Mouse (Mus musculus) hindbrain, embryonic 11.5 days (tissue): Measurements from ENCODE around the gene Hrh1. TPM values are rescaled to one million over a fixed set of nuclear protein-coding genes. Genes with fewer than 3 reads are reported as not detected.

Experiments used
- ATAC-seq: fragments of 200-750 bp; cut with Nextera tagmentation; 2 replicates; pipeline ENCODE4 v1.8.0; 2017; ENCODE audit warnings: mild to moderate bottlenecking, moderate TSS enrichment, moderate library complexity; ENCODE audit not compliant: low FRiP score
- DNase-seq: peaks from one replicate; pipeline ENCODE4 v3.0.0-alpha.2; 2015; ENCODE audit warnings: low spot score
- H3K27ac ChIP-seq: fragments of 300-500 bp; sonication (generic); 2 replicates; pipeline ENCODE4 v1.5.1; 2014; ENCODE audit warnings: mild to moderate bottlenecking, low read depth, low read length
- H3K27me3 ChIP-seq: fragments of 300-500 bp; sonication (generic); 2 replicates; pipeline ENCODE4 v1.6.1; 2014; ENCODE audit warnings: mild to moderate bottlenecking, low read length, moderate library complexity, mixed read lengths; ENCODE audit not compliant: control insufficient read depth, insufficient read depth
- H3K36me3 ChIP-seq: fragments of 300-500 bp; sonication (generic); 2 replicates; pipeline ENCODE4 v1.6.1; 2014; ENCODE audit warnings: mild to moderate bottlenecking, low read length, moderate library complexity, mixed read lengths; ENCODE audit not compliant: control insufficient read depth, insufficient read depth
- H3K4me1 ChIP-seq: fragments of 300-500 bp; sonication (generic); replicated peaks from 2 replicates; pipeline ENCODE4 v1.6.1; 2014; ENCODE audit warnings: low read length, mixed read lengths; ENCODE audit not compliant: control insufficient read depth, insufficient read depth
- H3K4me2 ChIP-seq: fragments of 300-500 bp; sonication (generic); replicated peaks from 2 replicates; pipeline ENCODE4 v1.6.1; 2014; ENCODE audit warnings: mild to moderate bottlenecking, low read depth, low read length
- H3K4me3 ChIP-seq: fragments of 300-500 bp; sonication (generic); 2 replicates; pipeline ENCODE4 v1.5.1; 2014; ENCODE audit warnings: low read depth, low read length
- H3K9ac ChIP-seq: fragments of 300-500 bp; sonication (generic); 2 replicates; pipeline ENCODE4 v1.6.1; 2014; ENCODE audit warnings: low read depth, low read length
- H3K9me3 ChIP-seq: fragments of 300-500 bp; sonication (generic); 2 replicates; pipeline ENCODE4 v1.6.1; 2016; ENCODE audit warnings: low read length; ENCODE audit not compliant: control insufficient read depth
- WGBS: fragments of 180-500 bp; shearing (Covaris S2); extraction: QIAGEN DNeasy Blood & Tissue Kit; methylation state at CpG from one replicate; pipeline ENCODE4 v1.1.7; 2014; 5-methylcytosine and 5-hydroxymethylcytosine counted together
- polyA plus RNA-seq: library from polyadenylated mRNA; unstranded; fragments of >200 nt; fragmentation: Nextera tagmentation; extraction: Ambion mirVana; gene quantifications from 2 replicates; pipeline ENCODE4 v1.2.1, GENCODE M21; 2014

The Hrh1 gene
- polyA plus RNA-seq, 1 experiment from 2014 or later: 0.08 TPM

- no peak for DNase-seq
- no peak for ATAC-seq
- WGBS: 88% methylated on average over 3 of the region's 3 CpGs
- Histone ChIP-seq H3K9me3 (no peaks in the 10 kb centered on the region), H3K4me3 (no peak overlapping the region), H3K27ac (no peak overlapping the region), H3K27me3 (no peaks in the 10 kb centered on the region), H3K9ac (no peak overlapping the region), H3K4me2 (no peak overlapping the region), H3K4me1 (no peaks in the 10 kb centered on the region), H3K36me3 (no peaks in the 10 kb centered on the region)
Observed at GRCm38 (mm10) chr6:114457299-114457698, 59.6 kb downstream of the Hrh1 start.

DNA sequence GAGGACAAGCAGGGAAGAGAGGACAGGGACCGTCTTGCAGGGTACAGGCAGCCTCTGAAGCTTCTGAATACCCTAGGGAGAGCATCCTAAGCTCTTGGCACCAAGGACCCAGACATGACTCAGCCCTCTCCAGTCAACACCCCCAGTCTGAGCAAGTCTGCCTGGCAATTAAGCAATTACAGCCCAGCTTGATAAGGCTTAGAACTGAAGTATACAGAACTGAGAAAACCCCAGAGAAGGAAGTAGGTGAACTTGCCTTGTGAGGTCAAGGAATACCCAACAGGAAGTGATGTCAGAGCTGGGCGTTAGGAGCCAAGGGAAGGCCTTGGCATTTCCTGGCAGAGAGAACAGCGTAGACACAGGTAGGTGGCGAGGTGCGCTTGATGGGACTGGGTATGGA, 60.5 kb downstream of the Hrh1 start:
- Histone ChIP-seq H3K4me3 (no peak overlapping the region), H3K27ac (no peak overlapping the region), H3K4me1 (no peaks in the 10 kb centered on the region), H3K27me3 (no peaks in the 10 kb centered on the region), H3K9ac (no peak overlapping the region), H3K9me3 (no peaks in the 10 kb centered on the region), H3K36me3 (no peaks in the 10 kb centered on the region), H3K4me2 (no peak overlapping the region)
- no peak for DNase-seq
- ATAC-seq: no peak
- 87% methylated on average over 5 of the region's 5 CpGs for whole genome bisulfite sequencing

DNA sequence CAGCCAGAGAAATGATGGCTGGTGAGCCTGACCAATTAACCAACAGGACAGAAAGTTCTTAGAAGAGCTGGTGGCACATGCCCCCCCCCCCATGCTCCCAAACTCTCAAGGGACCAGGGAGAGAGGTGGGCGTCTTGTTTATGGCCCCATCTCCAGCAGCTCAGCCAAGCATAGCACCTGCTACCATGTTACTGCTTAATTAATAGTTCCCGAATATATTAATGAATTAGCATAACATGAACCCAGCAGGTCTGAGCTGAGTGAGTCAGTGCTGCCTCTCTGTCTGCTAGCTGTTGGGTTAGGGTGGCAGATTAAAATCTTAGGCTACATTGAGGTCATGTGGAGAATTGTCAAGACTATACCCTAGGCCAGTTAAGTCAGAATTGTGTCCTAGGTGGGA, 62.2 kb downstream of the Hrh1 start:
- no peak overlapping the region for H3K4me3 ChIP-seq
- no peak overlapping the region for H3K9ac ChIP-seq
- H3K9me3 ChIP-seq: no peaks in the 10 kb centered on the region
- 63% methylated on average over 2 of the region's 2 CpGs for WGBS
- DNase-seq (no peak), ATAC-seq (peak; percentile 69; the same call in 1 of the 2 replicates)
- no peak overlapping the region for H3K4me2 ChIP-seq
- no peaks in the 10 kb centered on the region for H3K36me3 ChIP-seq
- H3K27me3 ChIP-seq: no peaks in the 10 kb centered on the region
- H3K4me1 ChIP-seq: no peaks in the 10 kb centered on the region
- no peak overlapping the region for H3K27ac ChIP-seq

GRCm38 (mm10) chr6:114461536-114461935, 63.8 kb downstream of the Hrh1 start:
- Histone ChIP-seq H3K27me3 (no peaks in the 10 kb centered on the region), H3K9ac (no peak overlapping the region), H3K9me3 (no peaks in the 10 kb centered on the region), H3K27ac (no peak overlapping the region), H3K36me3 (no peaks in the 10 kb centered on the region), H3K4me1 (no peaks in the 10 kb centered on the region), H3K4me2 (no peak overlapping the region), H3K4me3 (no peak overlapping the region)
- DNase-seq (no peak), ATAC-seq (no peak)

DNA sequence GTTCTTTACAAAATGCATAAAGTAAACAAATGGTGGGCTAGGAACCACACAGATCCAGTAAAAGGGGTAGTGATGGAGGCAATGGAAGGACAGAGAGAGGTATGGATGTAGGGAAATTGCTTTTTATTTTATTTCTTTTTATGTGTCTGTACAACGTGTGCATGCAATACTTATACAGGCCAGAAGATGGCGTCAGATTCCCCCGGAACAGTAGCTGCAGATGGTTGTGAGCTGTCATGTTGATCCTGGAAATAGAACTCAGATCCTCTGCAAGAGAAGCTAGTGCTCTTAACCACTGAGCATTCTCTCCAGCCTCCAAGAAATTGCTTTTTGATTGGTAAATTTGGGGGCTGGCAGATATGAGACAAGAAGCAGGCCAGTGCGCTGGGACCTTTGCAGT, 65.0 kb downstream of the Hrh1 start:
- Histone ChIP-seq H3K27ac (no peak overlapping the region), H3K9me3 (no peaks in the 10 kb centered on the region), H3K4me1 (no peaks in the 10 kb centered on the region), H3K4me2 (no peak overlapping the region), H3K4me3 (no peak overlapping the region), H3K27me3 (no peaks in the 10 kb centered on the region), H3K36me3 (no peaks in the 10 kb centered on the region), H3K9ac (no peak overlapping the region)
- WGBS: 27% methylated on average over 4 of the region's 4 CpGs
- ATAC-seq (no peak), DNase-seq (peak; percentile 55)

DNA sequence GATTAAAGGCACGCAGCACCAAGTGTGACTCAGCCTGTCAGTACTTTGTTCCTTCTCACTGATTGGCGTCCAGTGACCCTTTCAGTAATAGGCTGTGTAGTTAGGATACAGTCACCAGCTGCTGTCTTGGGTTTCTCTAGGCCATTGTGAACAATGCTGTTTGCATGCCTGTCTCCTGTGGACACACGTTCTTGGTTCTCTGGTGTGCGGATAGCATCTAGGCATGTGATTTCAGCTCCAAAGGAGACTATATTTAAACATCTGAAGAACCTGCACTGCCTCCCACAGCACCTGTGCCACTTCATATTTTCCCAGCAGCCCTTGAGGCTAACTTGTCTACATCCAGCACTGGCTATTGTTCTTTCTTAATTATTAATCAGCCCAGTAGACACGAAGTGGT, 75.8 kb downstream of the Hrh1 start:
- DNase-seq (peak; percentile 19), ATAC-seq (no peak)
- H3K9ac ChIP-seq: no peak overlapping the region
- no peaks in the 10 kb centered on the region for H3K36me3 ChIP-seq
- H3K27ac ChIP-seq: no peak overlapping the region
- no peaks in the 10 kb centered on the region for H3K27me3 ChIP-seq
- H3K4me2 ChIP-seq: no peak overlapping the region
- H3K4me3 ChIP-seq: no peak overlapping the region
- H3K9me3 ChIP-seq: no peaks in the 10 kb centered on the region
- H3K4me1 ChIP-seq: no peaks in the 10 kb centered on the region
- WGBS: 56% methylated on average over 5 of the region's 5 CpGs

GRCm38 (mm10) chr6:114474059-114474458, 76.3 kb downstream of the Hrh1 start:
- Histone ChIP-seq H3K9ac (no peak overlapping the region), H3K27ac (no peak overlapping the region), H3K36me3 (no peaks in the 10 kb centered on the region), H3K4me1 (no peaks in the 10 kb centered on the region), H3K4me2 (no peak overlapping the region), H3K9me3 (no peaks in the 10 kb centered on the region), H3K4me3 (no peak overlapping the region), H3K27me3 (no peaks in the 10 kb centered on the region)
- ATAC-seq (no peak), DNase-seq (no peak)
- 90% methylated on average over 3 of the region's 3 CpGs for WGBS

DNA sequence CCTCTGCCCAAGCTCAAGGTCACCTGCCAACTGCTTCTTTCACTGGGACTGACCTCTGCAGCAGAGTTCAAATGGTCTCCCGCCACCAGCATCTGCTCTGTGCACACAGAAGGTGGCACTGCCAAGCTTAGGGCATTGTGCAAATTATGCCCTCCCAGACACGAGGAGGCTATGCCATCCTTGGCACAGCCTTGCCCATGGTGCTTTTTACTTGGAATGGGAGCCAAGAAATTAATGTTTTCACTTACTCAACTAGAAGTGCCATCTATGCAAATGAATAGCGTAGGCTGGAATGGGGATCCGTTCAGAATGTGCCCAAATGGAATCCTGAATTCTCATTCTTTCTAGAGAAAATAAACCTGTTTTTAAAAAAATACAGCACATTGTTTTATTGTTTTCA, 77.2 kb downstream of the Hrh1 start:
- Histone ChIP-seq H3K27ac (no peak overlapping the region), H3K9me3 (no peaks in the 10 kb centered on the region), H3K4me1 (no peaks in the 10 kb centered on the region), H3K4me3 (no peak overlapping the region), H3K27me3 (no peaks in the 10 kb centered on the region), H3K4me2 (no peak overlapping the region), H3K9ac (no peak overlapping the region), H3K36me3 (no peaks in the 10 kb centered on the region)
- WGBS: 89% methylated on average over 4 of the region's 4 CpGs
- no peak for DNase-seq
- ATAC-seq: no peak

- Histone ChIP-seq H3K4me2 (no peak overlapping the region), H3K36me3 (no peaks in the 10 kb centered on the region), H3K9ac (no peak overlapping the region), H3K9me3 (no peaks in the 10 kb centered on the region), H3K4me3 (no peak overlapping the region), H3K4me1 (no peaks in the 10 kb centered on the region), H3K27me3 (no peaks in the 10 kb centered on the region), H3K27ac (no peak overlapping the region)
- DNase-seq: no peak
- ATAC-seq: no peak
- 29% methylated on average over 4 of the region's 4 CpGs for WGBS
Observed at GRCm38 (mm10) chr6:114478771-114479170, 81.0 kb downstream of the Hrh1 start.
